Mouse (Mus musculus) left cerebral cortex, adult 18-20 months (tissue): Measurements from ENCODE around the gene Slc17a9. TPM values are rescaled to one million over a fixed set of nuclear protein-coding genes. Genes with fewer than 3 reads are reported as not detected.
"Not testable (repeated sequence)": the region's sequence is repeated elsewhere in the genome, so short reads cannot be mapped to it uniquely, and the experiment has no call there.

Experiments used
- DNase-seq, 2 experiments: peaks; one replicate each; pipeline ENCODE4 v3.0.0; 2021 to 2022; ENCODE audit warnings: low spot score in 2 of 2, mixed read lengths in 1 of 2
- total RNA-seq, 2 experiments: library from RNA; stranded (reverse); gene quantifications; 2 replicates each; pipeline ENCODE4 v1.2.3; 2021

Gene Slc17a9
- total RNA-seq, 2 experiments from 2014 or later = 0.26 to 0.37 TPM

GRCm38 (mm10) chr2:180709923-180710272 is 15.2 kb upstream of the Slc17a9 start, which contains the start of the genes Dido1 and Gid8:
Gene Dido1 (minus strand): TSS chr2:180709999.
Gene Gid8 (plus strand): TSS chr2:180710117.
- peak; percentile 98 for DNase-seq

- DNase-seq = no peak
These were observed 14.5 kb upstream of the Slc17a9 start for GRCm38 (mm10) chr2:180710276-180711155.

DNA sequence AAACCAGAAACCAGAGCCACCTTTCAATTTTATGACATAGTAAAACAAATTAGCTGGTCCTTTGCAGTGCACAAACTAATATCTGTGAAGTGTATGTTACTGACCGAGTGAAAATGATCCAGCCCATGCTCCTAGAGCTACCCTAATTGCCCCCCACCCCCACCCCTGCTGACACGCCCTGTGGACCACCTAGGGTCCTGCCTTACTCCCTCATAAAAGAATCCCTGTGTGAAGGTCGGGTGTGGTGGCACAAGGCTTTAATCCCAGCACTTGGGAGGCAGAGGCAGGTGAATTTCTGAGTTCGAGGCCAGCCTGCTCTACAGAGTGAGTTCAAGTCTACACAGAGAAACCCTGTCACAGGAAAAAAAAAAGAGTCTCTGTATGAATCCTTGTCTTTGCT is 13.5 kb upstream of the Slc17a9 start:
- no peak for DNase-seq

DNA sequence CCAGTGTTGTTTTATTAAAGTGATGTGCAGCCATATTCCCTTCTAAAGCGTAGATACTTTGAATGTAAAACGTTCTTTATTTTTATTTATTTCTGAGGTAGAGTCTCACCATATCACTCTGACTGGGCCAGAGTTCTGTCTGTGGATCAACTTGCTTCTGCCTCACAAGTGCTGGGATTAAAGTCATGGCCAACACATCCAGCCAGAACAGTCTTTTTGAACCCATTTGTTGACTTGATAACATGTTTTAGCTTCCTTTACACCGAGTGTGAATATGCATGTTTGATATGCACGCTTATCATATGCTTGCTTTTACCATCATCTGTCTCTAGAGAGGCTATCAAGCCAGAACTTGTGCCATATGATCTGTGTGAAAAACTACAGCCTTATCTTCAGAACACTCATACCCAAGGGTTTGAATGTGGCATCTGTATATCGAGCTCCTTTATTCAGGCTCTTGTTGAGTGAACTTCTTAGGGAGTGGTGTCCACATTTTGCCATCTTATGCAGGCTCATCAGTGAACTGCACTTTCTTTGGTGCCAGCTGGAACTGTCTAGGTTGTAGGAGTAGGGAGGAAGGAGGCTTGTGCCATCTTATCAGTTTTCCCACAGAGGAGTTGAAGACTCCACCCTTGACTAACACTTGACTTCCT is 12.9 kb upstream of the Slc17a9 start:
- no peak for DNase-seq

- not testable (repeated sequence) for DNase-seq
These were observed 2.3 kb upstream of the Slc17a9 start for GRCm38 (mm10) chr2:180722748-180723147.

DNA sequence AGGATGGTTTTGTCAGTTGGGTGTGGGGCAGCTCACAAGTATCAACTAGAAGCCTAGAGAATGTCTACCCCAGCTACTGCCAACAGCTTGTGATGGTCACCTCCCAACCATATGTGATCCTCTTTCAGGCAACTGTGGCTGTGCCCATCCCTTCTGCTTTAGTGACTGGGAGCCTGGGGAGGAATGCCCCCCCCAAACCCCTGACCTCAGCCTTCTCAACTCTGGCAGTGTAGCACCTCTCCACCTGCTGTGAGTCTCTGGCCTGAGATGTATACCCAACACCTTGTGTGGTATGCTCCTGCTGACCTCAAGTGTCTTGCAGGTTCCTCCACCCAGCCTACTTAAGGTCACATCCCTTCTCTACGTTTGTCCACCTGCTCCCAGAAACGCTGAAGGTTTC is 1.2 kb upstream of the Slc17a9 start:
- no peak for DNase-seq

- no peak for DNase-seq
These were observed 333 bp downstream of the Slc17a9 start for GRCm38 (mm10) chr2:180725414-180725778.

GRCm38 (mm10) chr2:180725856-180726629 is 980 bp downstream of the Slc17a9 start:
- no peak for DNase-seq

GRCm38 (mm10) chr2:180726658-180727442 is 1.8 kb downstream of the Slc17a9 start:
- no peak for DNase-seq

- no peak for DNase-seq
These were observed 2.6 kb downstream of the Slc17a9 start for GRCm38 (mm10) chr2:180727613-180728021.

GRCm38 (mm10) chr2:180731036-180731435 is 6.0 kb downstream of the Slc17a9 start:
- no peak for DNase-seq

- DNase-seq = no peak
These were observed 6.9 kb downstream of the Slc17a9 start for GRCm38 (mm10) chr2:180731984-180732383.

GRCm38 (mm10) chr2:180735232-180735631 is 10.2 kb downstream of the Slc17a9 start:
- DNase-seq = peak in 1 of 2 experiments; percentile 34

DNA sequence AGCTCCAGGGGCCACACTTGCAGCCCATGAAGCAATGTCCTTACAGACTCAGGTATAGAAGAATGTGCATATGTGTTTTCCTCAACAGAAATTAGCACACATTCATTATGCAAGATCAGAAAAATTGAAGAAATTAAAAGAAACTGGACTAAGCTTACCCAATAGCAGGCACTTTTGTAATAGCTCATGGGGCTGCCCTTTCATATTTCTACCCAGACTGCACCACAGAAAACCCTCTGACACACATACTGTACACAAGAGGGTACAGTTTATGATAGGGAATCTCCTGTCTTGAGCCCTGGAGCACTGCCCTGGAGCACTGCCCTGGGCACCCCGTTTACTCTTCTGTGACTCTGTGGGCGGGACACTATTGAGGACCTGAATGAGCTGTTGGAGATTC is 12.9 kb downstream of the Slc17a9 start:
- no peak for DNase-seq

- no peak for DNase-seq
These were observed 15.3 kb downstream of the Slc17a9 start for GRCm38 (mm10) chr2:180740349-180740748.

- DNase-seq = no peak
These were observed 16.4 kb downstream of the Slc17a9 start for GRCm38 (mm10) chr2:180741421-180741820.

GRCm38 (mm10) chr2:180742820-180743219 is 17.8 kb downstream of the Slc17a9 start:
- no peak for DNase-seq

DNA sequence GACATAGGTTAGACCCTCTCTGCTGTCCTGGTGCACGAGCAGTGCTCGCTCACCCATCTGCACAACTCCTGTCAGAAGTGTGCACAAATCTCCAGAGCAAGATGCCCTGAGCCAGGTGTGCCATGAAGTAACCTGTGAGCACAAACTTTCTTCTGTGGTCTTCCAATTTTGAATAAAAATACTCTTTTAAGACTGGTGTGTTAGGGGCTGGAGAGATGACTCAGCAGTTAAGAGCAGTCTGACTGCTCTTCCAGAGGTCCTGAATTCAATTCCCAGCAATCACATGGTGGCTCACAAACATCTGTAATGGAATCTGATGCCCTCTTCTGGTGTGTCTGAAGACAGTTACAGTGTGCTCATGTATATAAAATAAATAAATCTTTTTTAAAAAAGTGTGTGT is 18.3 kb downstream of the Slc17a9 start:
- DNase-seq = no peak

- DNase-seq = peak; percentile 87 to 89
These were observed 20.3 kb downstream of the Slc17a9 start for GRCm38 (mm10) chr2:180745248-180745927.

DNA sequence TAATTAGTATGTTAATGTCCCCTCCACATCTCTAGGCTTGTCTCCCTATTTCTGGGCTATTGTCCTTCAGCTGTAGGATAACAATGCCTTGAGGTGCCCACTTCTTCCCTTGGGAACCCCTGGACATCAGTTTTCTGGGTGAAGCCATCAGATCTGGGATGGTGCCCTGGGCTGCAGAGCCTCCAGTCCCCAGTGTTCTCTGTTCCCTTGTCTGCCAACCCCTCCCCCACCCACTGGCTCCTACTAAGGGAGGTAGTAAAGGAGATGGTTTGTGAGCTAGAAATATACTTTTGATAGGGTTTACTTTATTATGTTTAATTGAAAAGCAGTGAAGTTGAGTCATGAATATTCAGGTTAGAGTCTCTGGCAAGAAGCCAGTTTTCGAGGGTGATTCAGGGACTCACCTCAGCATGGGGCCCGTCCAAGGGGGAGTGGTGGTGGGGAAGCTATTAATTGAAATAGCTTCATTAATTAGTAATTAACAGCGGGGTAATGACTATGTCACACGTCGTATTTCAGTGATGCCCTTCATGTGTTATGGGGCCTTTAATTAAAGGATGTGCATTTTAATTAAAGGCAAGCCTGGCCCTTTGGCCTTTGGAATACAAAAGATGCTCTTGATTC is 21.6 kb downstream of the Slc17a9 start:
- no peak for DNase-seq
